Mouse (Mus musculus) cortical plate, adult 2 months (tissue): ENCODE results near the gene Kctd11.

Experiments used
- CTCF ChIP-seq: fragments of 200-500 bp; IDR thresholded peaks from 2 replicates; pipeline ENCODE4 v1.5.1; 2011; ENCODE audit warnings: mild to moderate bottlenecking, control low read depth, low read length; ENCODE audit not compliant: insufficient read depth; ENCODE audit errors: extremely low read depth
- POLR2A ChIP-seq: fragments of 200-500 bp; IDR thresholded peaks from 2 replicates; pipeline ENCODE4 v1.6.1; 2011; ENCODE audit warnings: mild to moderate bottlenecking, low read length, control low read depth; ENCODE audit not compliant: insufficient read depth; ENCODE audit errors: extremely low read depth

DNA sequence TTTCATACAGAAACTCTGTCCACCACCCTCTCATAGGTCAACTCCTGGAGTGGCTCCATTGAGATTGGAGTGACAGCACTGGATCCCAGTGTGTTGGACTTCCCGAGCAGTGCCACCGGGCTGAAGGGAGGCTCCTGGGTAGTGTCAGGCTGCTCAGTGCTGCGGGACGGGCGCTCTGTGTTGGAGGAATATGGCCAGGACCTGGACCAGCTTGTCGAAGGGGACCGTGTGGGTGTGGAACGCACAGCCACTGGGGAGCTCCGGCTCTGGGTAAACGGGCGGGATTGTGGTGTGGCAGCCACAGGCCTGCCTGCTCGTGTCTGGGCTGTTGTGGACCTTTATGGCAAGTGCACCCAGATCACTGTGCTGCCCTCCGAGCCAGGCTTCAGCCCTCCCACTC lies 21.8 kb upstream of the Kctd11 start:
- no peak for TF ChIP-seq CTCF
- TF ChIP-seq POLR2A = no peak
